Mouse (Mus musculus) kidney, postnatal 36 days (tissue): Measurements from ENCODE around the gene Pdzd7.

Source experiments
- DNase-seq, 2 experiments: peaks; one replicate each; pipeline ENCODE4 v3.0.0; 2021 to 2022; ENCODE audit warnings: mixed read lengths in 2 of 2

Pdzd7 gene

DNA sequence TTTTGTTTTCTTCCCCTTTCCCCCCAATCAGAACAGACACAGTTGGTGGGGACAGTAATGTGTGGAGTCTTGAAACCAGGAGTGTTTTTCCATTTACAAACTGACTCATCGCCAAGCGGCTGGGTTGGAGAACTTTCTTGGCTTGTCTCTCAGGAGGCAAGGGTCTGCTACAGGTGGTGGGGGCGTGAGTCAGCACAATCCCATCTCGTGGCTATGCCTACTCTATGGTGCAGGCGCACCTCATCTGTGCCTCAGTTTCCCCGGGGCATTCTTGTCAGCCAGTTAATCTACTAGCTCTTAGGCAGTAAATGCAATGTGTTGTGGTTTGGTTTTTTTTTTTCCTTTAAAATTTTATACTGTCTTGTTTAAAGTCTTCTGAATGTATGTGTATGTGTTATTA is 62.2 kb downstream of the Pdzd7 start:
- DNase-seq, result peak; percentile 40 to 48

DNA sequence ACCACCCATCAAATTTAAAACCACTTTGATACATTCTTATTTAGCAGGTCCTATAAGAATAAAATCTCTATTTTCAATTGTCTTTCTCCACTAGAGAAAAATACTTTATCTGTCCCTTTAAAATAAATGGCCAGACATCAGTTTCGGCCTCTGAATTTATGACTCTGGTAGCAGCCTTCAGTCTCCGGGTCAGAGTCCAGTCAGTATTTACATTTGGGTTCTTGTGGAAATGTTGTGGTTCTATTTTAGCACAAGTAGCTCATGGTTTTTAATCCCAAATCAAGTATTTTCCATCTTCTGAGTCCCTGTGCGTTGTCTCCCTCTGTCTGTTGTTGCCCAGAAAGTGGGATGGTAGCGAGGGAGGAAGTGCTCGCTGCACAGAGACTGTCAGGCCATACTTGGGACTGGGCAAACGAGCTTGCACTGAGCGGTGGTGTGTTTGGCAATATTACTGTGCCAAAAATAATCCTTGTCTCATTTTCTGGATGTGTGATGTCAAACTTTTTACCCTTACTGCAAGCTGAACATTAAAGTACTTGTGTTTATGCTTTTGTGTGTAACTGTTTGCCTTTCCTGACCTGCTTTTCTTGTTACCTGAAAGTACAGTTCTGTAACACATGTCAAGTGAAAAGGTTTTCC is 62.9 kb downstream of the Pdzd7 start:
- peak in 1 of 2 experiments; percentile 31 for DNase-seq

DNA sequence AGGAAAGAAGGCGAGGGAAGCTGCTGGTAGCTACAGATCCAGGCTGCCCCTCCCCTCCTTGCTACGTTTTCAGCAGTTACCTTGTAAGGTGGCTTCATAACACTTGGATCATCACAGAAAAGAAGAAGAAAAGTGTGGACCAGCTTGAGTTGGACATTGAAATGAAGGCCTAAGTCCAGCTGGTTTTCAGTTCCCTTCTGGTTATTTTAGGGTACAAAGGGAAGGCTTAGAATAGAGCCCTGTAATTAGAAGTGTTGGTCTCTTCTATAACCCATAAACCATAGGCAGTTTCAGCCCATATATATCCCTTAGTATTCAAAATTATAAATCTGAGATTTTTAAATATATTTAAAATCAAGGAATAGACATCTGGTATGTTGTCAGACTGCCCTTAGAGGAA is 64.7 kb downstream of the Pdzd7 start:
- no peak for DNase-seq

DNA sequence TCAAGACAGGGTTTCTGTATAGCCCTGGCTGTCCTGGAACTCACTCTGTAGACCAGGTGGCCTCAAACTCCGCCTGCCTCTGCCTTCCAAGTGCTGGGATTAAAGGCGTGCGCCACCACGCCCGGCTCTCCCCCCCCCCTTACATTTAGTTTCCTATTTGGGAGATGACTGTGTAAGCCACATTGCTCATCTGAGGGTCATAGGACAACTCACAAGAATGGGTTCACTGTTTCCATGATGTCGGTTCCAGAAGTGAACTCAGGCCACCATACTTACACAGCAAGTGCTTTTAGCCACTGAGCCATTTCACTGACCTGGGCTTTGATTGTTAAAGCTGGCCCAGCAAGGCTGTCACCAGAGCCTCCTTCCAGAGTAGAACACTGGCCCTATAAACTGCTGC is 68.4 kb downstream of the Pdzd7 start:
- no peak for DNase-seq
